Mouse (Mus musculus): ENCODE data around the gene Cacna1a.

Gene Cacna1a

GRCm38 (mm10) chr8:84388275-84388674 is at the start of gene Cacna1a:
Cacna1a (plus strand) TSS chr8:84388440.
- no peak for DNase-seq

- peak; percentile 76 to 77 for DNase-seq
These were observed 49.7 kb upstream of the Cacna1a start for GRCm38 (mm10) chr8:84338493-84338892.

GRCm38 (mm10) chr8:84339320-84339719 is 48.9 kb upstream of the Cacna1a start:
- peak; percentile 79 to 86 for DNase-seq

- peak; percentile 64 to 75 for DNase-seq
These were observed 48.4 kb upstream of the Cacna1a start for GRCm38 (mm10) chr8:84339867-84340266.

- DNase-seq, result peak; percentile 67 to 68
These were observed 47.6 kb upstream of the Cacna1a start for GRCm38 (mm10) chr8:84340671-84341070.

- DNase-seq, result peak; percentile 60 to 63
These were observed 42.7 kb upstream of the Cacna1a start for GRCm38 (mm10) chr8:84345493-84345892.

- DNase-seq, result peak in 1 of 2 experiments; percentile 54
These were observed 41.8 kb upstream of the Cacna1a start for GRCm38 (mm10) chr8:84346421-84346820.

GRCm38 (mm10) chr8:84349526-84349925 is 38.7 kb upstream of the Cacna1a start:
- DNase-seq, result no peak

- no peak for DNase-seq
These were observed 37.3 kb upstream of the Cacna1a start for GRCm38 (mm10) chr8:84350960-84351359.

GRCm38 (mm10) chr8:84356482-84356881 is 31.8 kb upstream of the Cacna1a start:
- DNase-seq, result no peak

- DNase-seq, result peak; percentile 94 to 95
These were observed 30.4 kb upstream of the Cacna1a start for GRCm38 (mm10) chr8:84357631-84358371.

GRCm38 (mm10) chr8:84363428-84364134 is 24.7 kb upstream of the Cacna1a start:
- DNase-seq, result peak; percentile 94 to 95

GRCm38 (mm10) chr8:84365197-84365596 is 23.0 kb upstream of the Cacna1a start:
- peak in 1 of 2 experiments; percentile 47 for DNase-seq

GRCm38 (mm10) chr8:84370972-84371371 is 17.3 kb upstream of the Cacna1a start:
- DNase-seq, result no peak

- DNase-seq, result peak in 1 of 2 experiments; percentile 56
These were observed 13.2 kb upstream of the Cacna1a start for GRCm38 (mm10) chr8:84375038-84375437.

GRCm38 (mm10) chr8:84375803-84376202 is 12.4 kb upstream of the Cacna1a start:
- DNase-seq, result peak in 1 of 2 experiments; percentile 37

GRCm38 (mm10) chr8:84376564-84376963 is 11.7 kb upstream of the Cacna1a start:
- no peak for DNase-seq

- DNase-seq, result no peak
These were observed 6.6 kb upstream of the Cacna1a start for GRCm38 (mm10) chr8:84381676-84382075.

GRCm38 (mm10) chr8:84388773-84389172 is 533 bp downstream of the Cacna1a start:
- DNase-seq, result no peak

GRCm38 (mm10) chr8:84389173-84389572 is 933 bp downstream of the Cacna1a start:
- no peak for DNase-seq

GRCm38 (mm10) chr8:84391611-84392010 is 3.4 kb downstream of the Cacna1a start:
- DNase-seq, result no peak

- DNase-seq, result no peak
These were observed 7.7 kb downstream of the Cacna1a start for GRCm38 (mm10) chr8:84395751-84396457.
